16 mouse cellular contexts compared by ENCODE assay signal in genomic region chr12:111438850-111439249, GRCm38 (mm10). TPM values are rescaled to one million over a fixed set of nuclear protein-coding genes. Genes with fewer than 3 reads are reported as not detected.
"Had no signal": no experiment of that assay in that cellular context is flagged by ENCODE, and none has a peak within 500 bp of the region (broad histone marks: within the 10 kb centered on the region; RNA-seq: fewer than 3 reads in every experiment).

No protein-coding gene starts in this region.

- H3K4me3 ChIP-seq: layer of hippocampus, adult 2 months; limb, embryonic 10.5 days; midbrain, embryonic 12.5 days; neural tube, embryonic 15.5 days had no signal

- H3K9ac ChIP-seq: midbrain, embryonic 12.5 days; neural tube, embryonic 15.5 days had no signal

- ATAC-seq: lung, postnatal 0 days; midbrain, embryonic 16.5 days had no signal

- H3K4me2 ChIP-seq: midbrain, embryonic 12.5 days; neural tube, embryonic 15.5 days had no signal

- DNase-seq: kidney, adult 11 months; kidney, postnatal 10 days; kidney, postnatal 4 days; lung, adult 2 months; right cerebral cortex, adult 18-20 months; right cerebral cortex, postnatal 25 days; thymus, postnatal 4 days had no signal

- H3K9me3 ChIP-seq: limb, embryonic 10.5 days; midbrain, embryonic 12.5 days; neural tube, embryonic 15.5 days had no signal

- H3K36me3 ChIP-seq: limb, embryonic 10.5 days; midbrain, embryonic 12.5 days; neural tube, embryonic 15.5 days had no signal

- H3K27ac ChIP-seq: layer of hippocampus, adult 2 months; limb, embryonic 10.5 days; midbrain, embryonic 12.5 days; neural tube, embryonic 15.5 days; stomach, postnatal 0 days had no signal

RNA-seq across cellular contexts. Expression of gene Exoc3l4, which starts 22.0 kb away (rescaled TPM):
- total RNA-seq: megakaryocyte-erythroid progenitor cell, adult 5-6 weeks had no signal

RNA-seq across cellular contexts. Expression of gene Lbhd2, which starts 32.2 kb away (rescaled TPM):
- total RNA-seq: megakaryocyte-erythroid progenitor cell, adult 5-6 weeks had no signal
- polyA plus RNA-seq: limb, embryonic 10.5 days; lung, adult 2 months; neural tube, embryonic 11.5 days had no signal

RNA-seq across cellular contexts. Expression of gene Gm266, which starts 46.8 kb away (rescaled TPM):
- total RNA-seq: megakaryocyte-erythroid progenitor cell, adult 5-6 weeks had no signal
